Mouse (Mus musculus) midbrain, embryonic 10.5 days (tissue): Measurements from ENCODE around the gene Dnah8. TPM values are rescaled to one million over a fixed set of nuclear protein-coding genes. Genes with fewer than 3 reads are reported as not detected.
A peak's percentile ranks its signal among the peaks of the same experiment; 100 is the strongest.
"Not testable (repeated sequence)": the region's sequence is repeated elsewhere in the genome, so short reads cannot be mapped to it uniquely, and the experiment has no call there.

Source experiments
- DNase-seq: peaks from one replicate; pipeline ENCODE4 v3.0.0-alpha.2; 2017; ENCODE audit warnings: low spot score
- H3K27ac ChIP-seq: fragments of 300-500 bp; sonication (generic); replicated peaks from 2 replicates; pipeline ENCODE4 v1.5.1; 2016; ENCODE audit warnings: mild to moderate bottlenecking
- H3K27me3 ChIP-seq: fragments of 300-500 bp; sonication (generic); 2 replicates; pipeline ENCODE4 v1.6.1; 2016; ENCODE audit warnings: low read depth, mild to moderate bottlenecking; ENCODE audit not compliant: poor library complexity, severe bottlenecking
- H3K36me3 ChIP-seq: fragments of 300-500 bp; sonication (generic); 2 replicates; pipeline ENCODE4 v1.6.1; 2016; ENCODE audit warnings: mild to moderate bottlenecking, moderate library complexity
- H3K4me1 ChIP-seq: fragments of 300-500 bp; sonication (generic); 2 replicates; pipeline ENCODE4 v1.6.1; 2016
- H3K4me3 ChIP-seq: fragments of 300-500 bp; sonication (generic); 2 replicates; pipeline ENCODE4 v1.5.1; 2016; ENCODE audit warnings: mild to moderate bottlenecking, moderate library complexity
- H3K9me3 ChIP-seq: fragments of 300-500 bp; sonication (generic); replicated peaks from 2 replicates; pipeline ENCODE4 v1.6.1; 2016; ENCODE audit warnings: mild to moderate bottlenecking
- WGBS: fragments of 180-500 bp; shearing (Covaris S2); methylation state at CpG from one replicate; pipeline ENCODE4 v1.1.7; 2016; 5-methylcytosine and 5-hydroxymethylcytosine counted together
- polyA plus RNA-seq: library from polyadenylated mRNA; unstranded; fragments of >200 nt; fragmentation: Nextera tagmentation; extraction: Ambion mirVana; gene quantifications from 2 replicates; pipeline ENCODE4 v1.2.1, GENCODE M21; 2016

Dnah8 gene
- polyA plus RNA-seq, 1 experiment from 2014 or later: 1.1 TPM

- WGBS: 27% methylated on average over 18 of the region's 18 CpGs
- no peaks in the 10 kb centered on the region for H3K27me3 ChIP-seq
- DNase-seq: no peak
- H3K9me3 ChIP-seq: no peaks in the 10 kb centered on the region
- H3K36me3 ChIP-seq: peaks cover 13% of the 10 kb centered on the region
- H3K4me3 ChIP-seq: peak overlapping the region; percentile 76
- peak overlapping the region; percentile 96 for H3K27ac ChIP-seq
- peaks cover 46% of the 10 kb centered on the region for H3K4me1 ChIP-seq
These were observed 12.7 kb upstream of the Dnah8 start for GRCm38 (mm10) chr17:30611221-30612074.

DNA sequence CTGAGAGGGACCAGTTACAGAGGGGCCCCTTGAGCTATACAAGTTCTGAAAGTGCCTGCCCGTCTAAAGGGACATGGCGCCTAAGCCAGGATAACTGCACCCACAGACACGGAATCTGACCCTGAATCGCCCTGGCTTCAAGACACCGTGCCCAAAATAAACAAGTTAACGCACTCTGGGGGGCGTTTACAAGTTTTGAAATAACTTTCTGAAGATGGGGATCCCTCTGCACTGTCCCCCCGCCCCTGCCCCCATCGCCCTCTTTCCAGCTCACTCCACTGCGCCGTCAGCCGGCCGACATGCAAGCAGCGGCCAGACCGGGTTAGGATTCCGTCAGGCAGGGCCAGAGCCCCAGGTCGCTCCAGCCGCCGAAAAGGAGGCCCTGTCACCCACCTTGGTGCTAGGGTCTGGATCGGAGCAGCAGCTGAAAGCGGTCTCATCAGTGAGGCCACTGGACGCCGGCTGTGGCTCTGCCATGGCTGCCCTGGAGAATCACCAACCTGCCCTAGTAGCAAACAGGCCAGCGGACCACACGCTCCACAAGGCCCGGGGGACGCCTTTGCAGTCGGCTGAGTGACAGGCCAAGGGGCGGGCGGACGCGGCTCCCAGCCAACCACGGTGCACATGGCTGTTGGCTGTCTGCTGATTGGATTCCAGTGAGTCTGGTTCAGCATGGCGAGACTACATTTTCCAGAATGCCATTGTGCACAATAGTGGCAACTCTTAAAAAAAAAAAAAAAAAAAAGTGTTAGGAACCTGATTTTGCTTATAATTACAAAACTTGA, 11.9 kb upstream of the Dnah8 start:
- Histone ChIP-seq H3K4me1 (peaks cover 40% of the 10 kb centered on the region), H3K4me3 (peak overlapping the region; percentile 76), H3K36me3 (peaks cover 9% of the 10 kb centered on the region), H3K27ac (peak overlapping the region; percentile 96), H3K9me3 (no peaks in the 10 kb centered on the region), H3K27me3 (no peaks in the 10 kb centered on the region)
- WGBS: under 1% methylated on average over 34 of the region's 34 CpGs
- peak; percentile 97 for DNase-seq

DNA sequence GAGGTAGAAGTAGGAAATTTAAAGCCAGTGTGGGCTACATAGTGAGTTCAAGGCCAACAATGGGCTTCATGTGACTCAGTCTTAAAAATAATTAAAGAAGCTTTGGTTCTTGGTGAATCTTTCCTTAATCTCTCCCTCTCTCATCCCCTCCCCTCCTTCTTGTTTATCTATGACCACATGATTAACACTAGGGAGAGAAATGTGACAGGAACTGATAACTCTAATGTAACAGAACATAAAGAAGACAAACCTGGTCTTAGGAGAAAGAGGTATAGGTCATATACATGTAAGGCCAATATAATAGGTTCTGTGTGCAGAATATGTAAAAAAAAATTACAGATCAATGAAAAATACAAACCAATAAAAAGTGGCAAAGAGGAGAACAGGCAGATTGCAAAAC, 10.8 kb upstream of the Dnah8 start:
- no peaks in the 10 kb centered on the region for H3K9me3 ChIP-seq
- no peak for DNase-seq
- H3K4me1 ChIP-seq: peaks cover 29% of the 10 kb centered on the region
- no peak overlapping the region for H3K4me3 ChIP-seq
- 0 out of 2 replicates have a peak overlapping the region, but pooled peaks have one; percentile 1 for H3K27ac ChIP-seq
- no peaks in the 10 kb centered on the region for H3K27me3 ChIP-seq
- peaks cover 6% of the 10 kb centered on the region; the same call in 1 of the 2 replicates for H3K36me3 ChIP-seq

GRCm38 (mm10) chr17:30616203-30616602, 8.0 kb upstream of the Dnah8 start:
- no peak for DNase-seq
- Histone ChIP-seq H3K4me1 (peaks cover 11% of the 10 kb centered on the region), H3K27me3 (no peaks in the 10 kb centered on the region), H3K9me3 (no peaks in the 10 kb centered on the region), H3K27ac (no peak overlapping the region), H3K4me3 (no peak overlapping the region), H3K36me3 (no peaks in the 10 kb centered on the region)
- 88% methylated on average over 5 of the region's 5 CpGs for WGBS

GRCm38 (mm10) chr17:30618136-30618891, 5.8 kb upstream of the Dnah8 start:
- H3K27me3 ChIP-seq: no peaks in the 10 kb centered on the region
- no peaks in the 10 kb centered on the region for H3K9me3 ChIP-seq
- no peak for DNase-seq
- no peaks in the 10 kb centered on the region for H3K36me3 ChIP-seq
- no peaks in the 10 kb centered on the region for H3K4me1 ChIP-seq
- no peak overlapping the region for H3K4me3 ChIP-seq
- WGBS: 81% methylated on average over 3 of the region's 3 CpGs
- H3K27ac ChIP-seq: no peak overlapping the region

- WGBS: 69% methylated on average over 2 of the region's 2 CpGs
- Histone ChIP-seq H3K36me3 (no peaks in the 10 kb centered on the region), H3K4me1 (no peaks in the 10 kb centered on the region), H3K4me3 (no peak overlapping the region), H3K27me3 (no peaks in the 10 kb centered on the region), H3K9me3 (no peaks in the 10 kb centered on the region), H3K27ac (no peak overlapping the region)
- no peak for DNase-seq
These were observed 5.0 kb upstream of the Dnah8 start for GRCm38 (mm10) chr17:30619153-30619552.

DNA sequence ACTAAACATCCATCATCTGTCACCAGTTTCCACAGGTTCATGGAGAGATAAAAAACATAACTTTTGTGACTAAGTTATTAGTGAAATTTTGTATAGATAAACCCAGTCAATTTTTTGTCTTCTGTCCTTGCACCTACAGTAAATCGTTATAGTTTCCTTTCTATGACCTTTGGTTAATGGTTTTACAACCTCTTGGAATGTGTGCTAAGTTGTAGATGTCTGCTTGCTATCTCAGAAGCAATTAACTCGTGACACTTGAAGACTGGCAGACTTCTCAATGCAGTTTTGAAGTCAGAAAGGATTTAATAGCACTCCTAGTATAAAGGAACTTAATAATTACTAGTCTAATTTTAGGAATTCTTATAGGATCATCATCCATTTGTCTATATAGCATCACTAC, 3.6 kb upstream of the Dnah8 start:
- H3K27ac ChIP-seq: no peak overlapping the region
- no peaks in the 10 kb centered on the region for H3K9me3 ChIP-seq
- no peak for DNase-seq
- no peaks in the 10 kb centered on the region for H3K36me3 ChIP-seq
- H3K27me3 ChIP-seq: no peaks in the 10 kb centered on the region
- no peaks in the 10 kb centered on the region for H3K4me1 ChIP-seq
- no peak overlapping the region for H3K4me3 ChIP-seq
- WGBS: 75% methylated on average over 2 of the region's 2 CpGs

DNA sequence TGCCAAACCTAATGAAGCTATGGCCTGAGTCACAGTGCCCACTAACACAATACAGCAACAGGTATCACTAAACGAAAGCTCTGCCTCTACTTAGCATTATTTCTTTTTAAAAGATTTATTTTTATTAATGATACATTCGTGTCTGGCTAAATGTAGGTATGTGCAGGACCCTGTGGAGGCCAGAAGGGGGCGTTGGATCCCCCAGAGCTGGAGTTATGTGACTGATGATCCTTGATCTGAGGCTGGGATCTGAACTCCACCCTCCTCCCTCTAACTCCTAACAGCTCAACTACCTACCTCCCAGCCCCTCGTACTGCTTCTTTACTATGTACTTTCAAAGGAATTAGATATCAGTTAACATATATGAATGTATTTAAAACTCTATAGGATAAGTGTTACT, 2.7 kb upstream of the Dnah8 start:
- Histone ChIP-seq H3K36me3 (no peaks in the 10 kb centered on the region), H3K27me3 (no peaks in the 10 kb centered on the region), H3K4me1 (no peaks in the 10 kb centered on the region), H3K4me3 (no peak overlapping the region), H3K27ac (no peak overlapping the region), H3K9me3 (no peaks in the 10 kb centered on the region)
- 74% methylated on average over 4 of the region's 4 CpGs for WGBS
- no peak for DNase-seq

DNA sequence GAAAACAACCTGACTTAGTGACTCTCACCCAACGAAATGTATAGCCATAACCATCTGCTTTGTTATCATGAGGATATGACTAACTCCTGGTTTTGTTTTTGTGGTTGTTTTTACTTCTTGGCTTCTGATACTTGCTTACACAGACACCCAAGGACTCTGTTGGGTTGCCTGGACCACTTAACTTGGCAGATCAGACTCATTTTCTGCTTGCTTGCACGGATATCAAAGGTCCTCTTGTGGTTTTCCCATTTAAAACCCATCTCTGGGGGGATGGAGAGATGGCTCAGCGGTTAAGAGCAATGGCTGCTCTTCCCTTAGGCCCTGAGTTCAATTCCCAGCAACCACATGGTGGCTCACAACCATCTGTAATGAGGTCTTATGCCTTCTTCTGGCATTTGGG, 954 bp upstream of the Dnah8 start:
- no peak for DNase-seq
- Histone ChIP-seq H3K27ac (no peak overlapping the region), H3K9me3 (no peaks in the 10 kb centered on the region), H3K4me1 (no peaks in the 10 kb centered on the region), H3K27me3 (no peaks in the 10 kb centered on the region), H3K36me3 (no peaks in the 10 kb centered on the region), H3K4me3 (no peak overlapping the region)
- WGBS: 84% methylated on average over 3 of the region's 3 CpGs

DNA sequence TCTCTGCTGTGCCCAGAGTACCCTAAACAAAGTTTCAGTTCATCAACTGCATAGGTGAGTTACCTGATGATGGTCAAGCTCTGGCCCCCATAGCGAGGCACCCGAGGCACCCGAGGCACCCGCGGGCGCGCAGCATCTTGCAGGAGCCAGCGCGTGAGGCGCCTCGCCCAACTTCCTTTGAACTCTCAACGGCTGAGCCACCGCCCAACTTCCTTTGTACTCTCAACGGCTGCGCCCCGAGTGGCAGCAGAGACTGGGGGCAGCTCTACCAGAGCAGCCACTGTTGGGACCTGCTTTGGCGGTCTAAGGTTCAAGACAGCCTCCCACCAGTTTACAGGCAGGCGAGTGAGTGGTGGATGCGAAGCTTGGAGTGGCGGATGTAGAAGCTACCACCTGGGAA, 2.6 kb downstream of the Dnah8 start, which contains the start of gene Glo1:
TSS of gene Glo1 (minus strand) at position 153 of the 400 bp plus-strand sequence.
- H3K9me3 ChIP-seq, DNase-seq, H3K36me3 ChIP-seq, H3K4me1 ChIP-seq, H3K4me3 ChIP-seq, H3K27me3 ChIP-seq, H3K27ac ChIP-seq: not testable (repeated sequence)
- WGBS: no CpG with 5 or more reads among the region's 20 CpGs

DNA sequence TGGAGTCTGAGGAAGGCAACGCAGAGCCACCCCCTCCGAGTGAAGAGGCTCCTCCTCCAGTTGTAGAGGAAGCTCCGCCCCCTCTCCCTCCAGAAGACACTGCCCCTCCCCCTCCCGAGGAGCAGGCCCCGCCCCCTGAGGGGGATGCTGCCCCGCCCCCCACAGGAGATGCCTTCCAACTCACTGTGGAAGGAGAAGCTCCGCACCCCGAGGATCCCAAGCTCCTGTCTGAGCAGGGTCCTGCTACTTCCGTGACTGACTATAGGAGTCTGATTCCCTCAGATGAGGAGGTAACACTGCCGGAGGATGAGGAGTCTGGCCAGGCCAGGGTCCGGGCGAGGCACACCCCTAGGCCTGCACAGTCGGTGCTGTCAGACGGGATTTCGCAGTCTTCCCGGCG, 11.2 kb downstream of the Dnah8 start:
- no peaks in the 10 kb centered on the region for H3K27me3 ChIP-seq
- no peaks in the 10 kb centered on the region for H3K36me3 ChIP-seq
- DNase-seq: peak; percentile 52
- peaks cover 23% of the 10 kb centered on the region for H3K4me1 ChIP-seq
- H3K27ac ChIP-seq: 0 out of 2 replicates have a peak overlapping the region, but pooled peaks have one; percentile 10
- 19% methylated on average over 17 of the region's 17 CpGs for WGBS
- H3K4me3 ChIP-seq: peak overlapping the region; percentile 42
- H3K9me3 ChIP-seq: no peaks in the 10 kb centered on the region

- peaks cover 23% of the 10 kb centered on the region for H3K4me1 ChIP-seq
- H3K27me3 ChIP-seq: no peaks in the 10 kb centered on the region
- no peak for DNase-seq
- no peaks in the 10 kb centered on the region for H3K9me3 ChIP-seq
- peak overlapping the region; percentile 49; the same call in 1 of the 2 replicates for H3K27ac ChIP-seq
- H3K4me3 ChIP-seq: no peak overlapping the region
- no peaks in the 10 kb centered on the region for H3K36me3 ChIP-seq
- 73% methylated on average over 1 of the region's 1 CpGs for WGBS
These were observed 13.6 kb downstream of the Dnah8 start for GRCm38 (mm10) chr17:30637714-30638113.
